Comparison of ENCODE assay signal across 27 mouse cellular contexts in the genomic region with DNA sequence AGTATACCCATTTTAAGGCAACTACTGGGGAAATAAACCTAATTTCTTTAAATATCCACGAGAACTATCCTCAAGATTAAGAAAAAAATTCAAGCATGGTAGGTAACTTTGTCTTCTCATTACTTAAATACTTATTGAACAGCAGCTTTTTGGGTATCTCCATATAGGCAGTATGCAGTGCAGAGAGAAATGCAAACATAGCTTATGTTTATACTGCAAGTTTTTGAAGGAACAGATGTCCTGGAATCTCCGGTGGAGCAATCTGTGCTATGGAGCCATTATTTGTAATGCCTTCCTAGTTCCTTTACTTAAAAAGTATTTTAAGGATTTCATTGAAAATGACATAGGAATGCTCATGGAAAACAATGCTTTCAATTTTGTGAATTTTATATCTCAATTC.
A peak's percentile ranks its signal among the peaks of the same experiment; 100 is the strongest.
DNase-seq lines count a peak whose midpoint lies in the region; ATAC-seq lines count a peak whose summit lies in the region.
"Had no signal": no experiment of that assay in that cellular context is flagged by ENCODE, and none has a peak within 500 bp of the region (broad histone marks: within the 10 kb centered on the region; RNA-seq: fewer than 3 reads in every experiment).

No protein-coding gene starts in this region.

- H3K9me3 ChIP-seq in forebrain, embryonic 14.5 days (replicated peaks; ENCODE audit: control insufficient read depth, low read length), result no peaks in the 10 kb centered on the region
- no peaks in the 10 kb centered on the region for H3K9me3 ChIP-seq in forebrain, embryonic 15.5 days
- H3K9me3 ChIP-seq: embryonic facial prominence, embryonic 12.5 days; embryonic facial prominence, embryonic 15.5 days; forebrain, embryonic 13.5 days; heart, embryonic 10.5 days had no signal

- no peak overlapping the region for H3K9ac ChIP-seq in forebrain, embryonic 14.5 days (ENCODE audit: low read length)
- no peak overlapping the region for H3K9ac ChIP-seq in forebrain, embryonic 15.5 days (replicated peaks)
- H3K9ac ChIP-seq: embryonic facial prominence, embryonic 12.5 days; embryonic facial prominence, embryonic 15.5 days; forebrain, embryonic 13.5 days; heart, embryonic 13.5 days; hindbrain, embryonic 14.5 days had no signal

- ATAC-seq in forebrain, embryonic 14.5 days, result no peak
- no peak for ATAC-seq in forebrain, embryonic 15.5 days (replicated peaks)
- peak; percentile 64; the same call in 1 of the 2 replicates for ATAC-seq in frontal cortex, adult (ENCODE audit: low TSS enrichment)
- ATAC-seq: activated CD4-positive, CD25-positive, alpha-beta regulatory T cell, adult 4 months; forebrain, embryonic 13.5 days; hindbrain, postnatal 0 days; inflammation-experienced regulatory T-cells, adult 6 months; intestine, embryonic 16.5 days had no signal

- 71% methylated on average over 2 of the region's 2 CpGs for WGBS in forebrain, embryonic 14.5 days
- 62% methylated on average over 2 of the region's 2 CpGs for WGBS in forebrain, embryonic 15.5 days

- H3K27me3 ChIP-seq in forebrain, embryonic 14.5 days (replicated peaks; ENCODE audit: control insufficient read depth, insufficient read depth, low read length), result no peaks in the 10 kb centered on the region
- H3K27me3 ChIP-seq in forebrain, embryonic 15.5 days, result no peaks in the 10 kb centered on the region
- H3K27me3 ChIP-seq: embryonic facial prominence, embryonic 12.5 days; embryonic facial prominence, embryonic 15.5 days; forebrain, embryonic 13.5 days; heart, embryonic 13.5 days had no signal

- H3K36me3 ChIP-seq in forebrain, embryonic 14.5 days (ENCODE audit: control insufficient read depth, insufficient read depth, low read length), result no peaks in the 10 kb centered on the region
- H3K36me3 ChIP-seq in forebrain, embryonic 15.5 days, result no peaks in the 10 kb centered on the region
- H3K36me3 ChIP-seq: embryonic facial prominence, embryonic 12.5 days; embryonic facial prominence, embryonic 15.5 days; heart, embryonic 10.5 days; heart, embryonic 13.5 days had no signal

- H3K4me2 ChIP-seq in forebrain, embryonic 14.5 days (ENCODE audit: low read length), result no peak overlapping the region
- no peak overlapping the region for H3K4me2 ChIP-seq in forebrain, embryonic 15.5 days (replicated peaks)
- H3K4me2 ChIP-seq: embryonic facial prominence, embryonic 12.5 days; embryonic facial prominence, embryonic 15.5 days; forebrain, embryonic 13.5 days; heart, embryonic 13.5 days; hindbrain, embryonic 14.5 days had no signal

- peak; percentile 6 for DNase-seq in forebrain, embryonic 14.5 days (ENCODE audit: low spot score)
- no peak for DNase-seq in frontal cortex, postnatal 10 days (ENCODE audit: low spot score in 2 of 2)
- DNase-seq in brain, adult 2 months (ENCODE audit: low read depth, low spot score), result peak; percentile 29
- no peak for DNase-seq in cerebellum, adult 18-20 months
- DNase-seq: adrenal gland, adult 8-10 months; adrenal gland, postnatal 25 days; cerebellum, adult 11 months; cerebellum, adult 9-10 months; cerebellum, postnatal 14 days; gastrocnemius, postnatal 10 days; gastrocnemius, postnatal 36 days; heart, adult 2 months; heart, postnatal 14 days; heart, postnatal 4 days; kidney, adult 18-20 months had no signal

- no peak overlapping the region for H3K4me3 ChIP-seq in forebrain, embryonic 14.5 days (ENCODE audit: low read depth, low read length)
- no peak overlapping the region for H3K4me3 ChIP-seq in forebrain, embryonic 15.5 days
- H3K4me3 ChIP-seq: embryonic facial prominence, embryonic 12.5 days; embryonic facial prominence, embryonic 15.5 days; forebrain, embryonic 13.5 days; heart, adult 2 months; heart, embryonic 10.5 days; heart, embryonic 13.5 days had no signal

- no peaks in the 10 kb centered on the region for H3K4me1 ChIP-seq in forebrain, embryonic 14.5 days (ENCODE audit: control insufficient read depth, insufficient read depth, low read length)
- H3K4me1 ChIP-seq in forebrain, embryonic 15.5 days, result no peaks in the 10 kb centered on the region
- H3K4me1 ChIP-seq: embryonic facial prominence, embryonic 12.5 days; embryonic facial prominence, embryonic 15.5 days; forebrain, embryonic 13.5 days; heart, embryonic 10.5 days; heart, embryonic 13.5 days had no signal

- H3K27ac ChIP-seq in forebrain, embryonic 14.5 days (ENCODE audit: low read depth, low read length), result no peak overlapping the region
- no peak overlapping the region for H3K27ac ChIP-seq in forebrain, embryonic 15.5 days (replicated peaks)
- H3K27ac ChIP-seq: embryonic facial prominence, embryonic 12.5 days; embryonic facial prominence, embryonic 15.5 days; forebrain, embryonic 13.5 days; heart, adult 2 months; heart, embryonic 10.5 days; heart, embryonic 13.5 days; hindbrain, embryonic 14.5 days; hindbrain, postnatal 0 days had no signal

Comparison
In these comparisons a context has a peak if more than half of its experiments do, and no peak if none do; other contexts are left out.
1. DNase-seq: peak in forebrain, embryonic 14.5 days (single experiment) and brain, adult 2 months (single experiment); none in frontal cortex, postnatal 10 days (0 of 2) and cerebellum, adult 18-20 months (0 of 2).